Mouse (Mus musculus) heart, postnatal 0 days (tissue): ENCODE results near the gene Fam193b.

Source experiments
- CTCF ChIP-seq: IDR thresholded peaks from 2 replicates; pipeline ENCODE4 v1.5.1; 2016; ENCODE audit warnings: antibody characterized with exemption, control low read depth, low read depth
- EP300 ChIP-seq: IDR thresholded peaks from 2 replicates; pipeline ENCODE4 v1.6.1; 2016; ENCODE audit warnings: antibody characterized with exemption, low read depth

DNA sequence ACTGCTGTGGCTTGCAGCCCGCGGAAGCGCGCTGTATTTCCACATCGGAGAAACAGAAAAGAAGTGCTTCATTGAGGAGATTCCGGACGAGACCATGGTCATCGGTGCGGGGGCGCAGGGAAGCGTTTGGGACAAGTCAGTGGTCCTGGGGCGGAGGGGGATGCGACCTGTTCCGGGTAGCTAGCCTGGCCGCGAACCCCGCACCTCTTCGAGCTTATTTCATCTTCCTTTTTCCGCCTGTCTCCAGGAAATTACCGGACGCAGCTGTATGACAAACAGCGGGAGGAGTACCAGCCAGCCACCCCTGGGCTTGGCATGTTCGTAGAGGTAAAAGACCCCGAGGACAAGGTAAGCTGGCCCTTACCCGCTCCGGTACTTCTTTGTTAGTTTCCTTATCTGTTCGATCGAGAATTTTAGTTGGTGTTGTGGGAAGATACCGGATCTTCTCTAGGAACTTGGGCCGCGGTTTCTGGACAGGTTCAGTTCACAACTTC, 22.4 kb upstream of the Fam193b start:
- TF ChIP-seq CTCF: no peak
- TF ChIP-seq EP300: no peak
